Mouse (Mus musculus) midbrain, embryonic 11.5 days (tissue): ENCODE measurements around the gene Rnf182. TPM values are rescaled to one million over a fixed set of nuclear protein-coding genes. Genes with fewer than 3 reads are reported as not detected.

Experiments used
- ATAC-seq: fragments of 200-750 bp; cut with Nextera tagmentation; 2 replicates; pipeline ENCODE4 v1.8.0; 2017; ENCODE audit warnings: moderate TSS enrichment, moderate library complexity; ENCODE audit not compliant: low FRiP score
- DNase-seq: peaks from one replicate; pipeline ENCODE4 v3.0.0; 2015; ENCODE audit warnings: low spot score; ENCODE audit errors: missing footprints
- H3K27ac ChIP-seq: fragments of 300-500 bp; sonication (generic); 2 replicates; pipeline ENCODE4 v1.5.1; 2014; ENCODE audit warnings: low read depth, low read length
- H3K27me3 ChIP-seq: fragments of 300-500 bp; sonication (generic); 2 replicates; pipeline ENCODE4 v1.6.1; 2014; ENCODE audit warnings: mild to moderate bottlenecking, low read length, moderate library complexity, mixed read lengths; ENCODE audit not compliant: control insufficient read depth, insufficient read depth
- H3K36me3 ChIP-seq: fragments of 300-500 bp; sonication (generic); 2 replicates; pipeline ENCODE4 v1.6.1; 2014; ENCODE audit warnings: mild to moderate bottlenecking, low read length, moderate library complexity, mixed read lengths; ENCODE audit not compliant: control insufficient read depth, insufficient read depth
- H3K4me1 ChIP-seq: fragments of 300-500 bp; sonication (generic); 2 replicates; pipeline ENCODE4 v1.6.1; 2014; ENCODE audit warnings: low read length; ENCODE audit not compliant: control insufficient read depth, insufficient read depth
- H3K4me2 ChIP-seq: fragments of 300-500 bp; sonication (generic); 2 replicates; pipeline ENCODE4 v1.6.1; 2014; ENCODE audit warnings: mild to moderate bottlenecking, moderate library complexity
- H3K4me3 ChIP-seq: fragments of 300-500 bp; sonication (generic); 2 replicates; pipeline ENCODE4 v1.5.1; 2014; ENCODE audit warnings: low read depth, low read length
- H3K9ac ChIP-seq: fragments of 300-500 bp; sonication (generic); 2 replicates; pipeline ENCODE4 v1.6.1; 2014; ENCODE audit warnings: low read length
- H3K9me3 ChIP-seq: fragments of 300-500 bp; sonication (generic); 2 replicates; pipeline ENCODE4 v1.6.1; 2016; ENCODE audit warnings: low read length; ENCODE audit not compliant: control insufficient read depth
- WGBS: fragments of 180-500 bp; shearing (Covaris S2); extraction: QIAGEN DNeasy Blood & Tissue Kit; methylation state at CpG from one replicate; pipeline ENCODE4 v1.1.7; 2014; 5-methylcytosine and 5-hydroxymethylcytosine counted together
- polyA plus RNA-seq: library from polyadenylated mRNA; unstranded; fragments of >200 nt; fragmentation: Nextera tagmentation; extraction: Ambion mirVana; gene quantifications from 2 replicates; pipeline ENCODE4 v1.2.1, GENCODE M21; 2014

Rnf182 gene
- polyA plus RNA-seq = 7.6 and 7.7 TPM in 2 replicates

GRCm38 (mm10) chr13:43615577-43616254, at the start of gene Rnf182:
Gene Rnf182, plus strand, starts transcription at chr13:43615710.
- Histone ChIP-seq H3K9me3 (no peaks in the 10 kb centered on the region), H3K4me2 (peak within 1 kb of the TSS; percentile 50), H3K27ac (no peak within 1 kb of the TSS; the same call in 1 of the 2 replicates), H3K4me1 (peaks cover 9% of the 10 kb centered on the region; the same call in 1 of the 2 replicates), H3K4me3 (peak within 1 kb of the TSS; percentile 66), H3K27me3 (no peaks in the 10 kb centered on the region), H3K9ac (peak within 1 kb of the TSS; percentile 79), H3K36me3 (no peaks in the 10 kb centered on the region)
- WGBS = under 1% methylated on average over 53 of the region's 58 CpGs
- DNase-seq (peak; percentile 99), ATAC-seq (peak; percentile 96)

- WGBS = 93% methylated on average over 8 of the region's 8 CpGs
- Histone ChIP-seq H3K9ac (no peak overlapping the region), H3K4me3 (no peak overlapping the region), H3K4me1 (peaks cover 3% of the 10 kb centered on the region; the same call in 1 of the 2 replicates), H3K36me3 (no peaks in the 10 kb centered on the region), H3K4me2 (no peak overlapping the region), H3K27ac (no peak overlapping the region), H3K9me3 (no peaks in the 10 kb centered on the region), H3K27me3 (no peaks in the 10 kb centered on the region)
- ATAC-seq (no peak), DNase-seq (no peak)
Observed at GRCm38 (mm10) chr13:43566184-43566583, 49.3 kb upstream of the Rnf182 start.

GRCm38 (mm10) chr13:43567141-43567891, 48.2 kb upstream of the Rnf182 start:
- ATAC-seq (no peak), DNase-seq (no peak)
- H3K9ac ChIP-seq = no peak overlapping the region
- H3K36me3 ChIP-seq = no peaks in the 10 kb centered on the region
- 68% methylated on average over 24 of the region's 25 CpGs for WGBS
- no peak overlapping the region for H3K4me3 ChIP-seq
- H3K4me2 ChIP-seq = no peak overlapping the region
- H3K9me3 ChIP-seq = no peaks in the 10 kb centered on the region
- H3K27ac ChIP-seq = no peak overlapping the region
- 0 out of 2 replicates have a peak, but pooled peaks cover 3% of the 10 kb centered on the region for H3K4me1 ChIP-seq
- no peaks in the 10 kb centered on the region for H3K27me3 ChIP-seq

- Histone ChIP-seq H3K27ac (no peak overlapping the region), H3K27me3 (no peaks in the 10 kb centered on the region), H3K36me3 (no peaks in the 10 kb centered on the region), H3K9ac (no peak overlapping the region), H3K4me2 (no peak overlapping the region), H3K4me3 (no peak overlapping the region), H3K9me3 (no peaks in the 10 kb centered on the region), H3K4me1 (no peaks in the 10 kb centered on the region)
- WGBS = 82% methylated on average over 2 of the region's 2 CpGs
- DNase-seq = no peak
- no peak for ATAC-seq
Observed at GRCm38 (mm10) chr13:43573979-43574378, 41.5 kb upstream of the Rnf182 start.

GRCm38 (mm10) chr13:43575431-43575830, 40.1 kb upstream of the Rnf182 start:
- Histone ChIP-seq H3K27me3 (no peaks in the 10 kb centered on the region), H3K4me3 (no peak overlapping the region), H3K4me2 (no peak overlapping the region), H3K9ac (no peak overlapping the region), H3K4me1 (no peaks in the 10 kb centered on the region), H3K36me3 (no peaks in the 10 kb centered on the region), H3K9me3 (no peaks in the 10 kb centered on the region), H3K27ac (no peak overlapping the region)
- 96% methylated on average over 5 of the region's 5 CpGs for WGBS
- DNase-seq (peak; percentile 6), ATAC-seq (no peak)

- Histone ChIP-seq H3K4me1 (no peaks in the 10 kb centered on the region), H3K36me3 (no peaks in the 10 kb centered on the region), H3K9me3 (no peaks in the 10 kb centered on the region), H3K4me2 (no peak overlapping the region), H3K9ac (no peak overlapping the region), H3K27me3 (no peaks in the 10 kb centered on the region), H3K27ac (no peak overlapping the region), H3K4me3 (no peak overlapping the region)
- 72% methylated on average over 5 of the region's 5 CpGs for WGBS
- DNase-seq (no peak), ATAC-seq (no peak)
Observed at GRCm38 (mm10) chr13:43577254-43577653, 38.3 kb upstream of the Rnf182 start.

- Histone ChIP-seq H3K36me3 (no peaks in the 10 kb centered on the region), H3K4me1 (no peaks in the 10 kb centered on the region; the same call in 1 of the 2 replicates), H3K27ac (no peak overlapping the region), H3K4me3 (no peak overlapping the region), H3K9ac (no peak overlapping the region), H3K27me3 (no peaks in the 10 kb centered on the region), H3K9me3 (no peaks in the 10 kb centered on the region), H3K4me2 (no peak overlapping the region)
- 87% methylated on average over 12 of the region's 12 CpGs for WGBS
- DNase-seq (no peak), ATAC-seq (no peak)
Observed at GRCm38 (mm10) chr13:43577766-43578165, 37.7 kb upstream of the Rnf182 start.

GRCm38 (mm10) chr13:43579740-43580139, 35.8 kb upstream of the Rnf182 start:
- Histone ChIP-seq H3K4me1 (no peaks in the 10 kb centered on the region; the same call in 1 of the 2 replicates), H3K9ac (no peak overlapping the region), H3K4me3 (no peak overlapping the region), H3K4me2 (no peak overlapping the region), H3K27me3 (no peaks in the 10 kb centered on the region), H3K9me3 (no peaks in the 10 kb centered on the region), H3K36me3 (no peaks in the 10 kb centered on the region), H3K27ac (no peak overlapping the region)
- WGBS = 26% methylated on average over 18 of the region's 18 CpGs
- no peak for ATAC-seq
- DNase-seq = no peak

GRCm38 (mm10) chr13:43580661-43581060, 34.8 kb upstream of the Rnf182 start:
- Histone ChIP-seq H3K27ac (no peak overlapping the region), H3K4me2 (no peak overlapping the region), H3K4me3 (no peak overlapping the region), H3K9me3 (no peaks in the 10 kb centered on the region), H3K36me3 (no peaks in the 10 kb centered on the region), H3K27me3 (no peaks in the 10 kb centered on the region), H3K4me1 (no peaks in the 10 kb centered on the region; the same call in 1 of the 2 replicates), H3K9ac (no peak overlapping the region)
- DNase-seq (no peak), ATAC-seq (no peak)
- WGBS = 93% methylated on average over 5 of the region's 5 CpGs
